Mouse (Mus musculus) intestine, postnatal 0 days (tissue): Measurements from ENCODE around the gene Ern1. TPM values are rescaled to one million over a fixed set of nuclear protein-coding genes. Genes with fewer than 3 reads are reported as not detected.
"Not testable (repeated sequence)": the region's sequence is repeated elsewhere in the genome, so short reads cannot be mapped to it uniquely, and the experiment has no call there.

ENCODE experiments used
- ATAC-seq: fragments of 200-750 bp; cut with Nextera tagmentation; 2 replicates; pipeline ENCODE4 v1.8.0; 2017; ENCODE audit warnings: mild to moderate bottlenecking, moderate TSS enrichment, moderate library complexity
- H3K27ac ChIP-seq: fragments of 300-500 bp; sonication (generic); 2 replicates; pipeline ENCODE4 v1.5.1; 2014; ENCODE audit warnings: mild to moderate bottlenecking, low read depth, low read length, moderate library complexity
- H3K27me3 ChIP-seq: fragments of 300-500 bp; sonication (generic); replicated peaks from 2 replicates; pipeline ENCODE4 v1.6.1; 2014; ENCODE audit warnings: low read length, mixed read lengths; ENCODE audit not compliant: control insufficient read depth, insufficient read depth
- H3K36me3 ChIP-seq: fragments of 300-500 bp; sonication (generic); 2 replicates; pipeline ENCODE4 v1.6.1; 2014; ENCODE audit warnings: mild to moderate bottlenecking, moderate library complexity; ENCODE audit not compliant: control insufficient read depth, insufficient read depth
- H3K4me1 ChIP-seq: fragments of 300-500 bp; sonication (generic); replicated peaks from 2 replicates; pipeline ENCODE4 v1.6.1; 2014; ENCODE audit warnings: antibody characterized with exemption, low read length, mixed read lengths; ENCODE audit not compliant: control insufficient read depth, insufficient read depth
- H3K4me2 ChIP-seq: fragments of 300-500 bp; sonication (generic); replicated peaks from 2 replicates; pipeline ENCODE4 v1.6.1; 2014; ENCODE audit warnings: low read depth, mild to moderate bottlenecking, moderate library complexity
- H3K4me3 ChIP-seq: fragments of 300-500 bp; sonication (generic); 2 replicates; pipeline ENCODE4 v1.5.1; 2014; ENCODE audit warnings: low read depth, low read length
- H3K9ac ChIP-seq: fragments of 300-500 bp; sonication (generic); 2 replicates; pipeline ENCODE4 v1.6.1; 2014; ENCODE audit warnings: mild to moderate bottlenecking, low read depth, low read length
- H3K9me3 ChIP-seq: fragments of 300-500 bp; sonication (generic); 2 replicates; pipeline ENCODE4 v1.6.1; 2016; ENCODE audit warnings: mixed run types; ENCODE audit not compliant: control insufficient read depth
- CTCF ChIP-seq: sonication (generic); IDR thresholded peaks from 2 replicates; pipeline ENCODE4 v1.5.1; 2016; ENCODE audit warnings: low read depth, mild to moderate bottlenecking, control low read depth, antibody characterized with exemption, moderate library complexity
- WGBS: fragments of 180-500 bp; shearing (Covaris S2); extraction: QIAGEN DNeasy Blood & Tissue Kit; methylation state at CpG from one replicate; pipeline ENCODE4 v1.1.7; 2014; 5-methylcytosine and 5-hydroxymethylcytosine counted together
- polyA plus RNA-seq: library from polyadenylated mRNA; unstranded; fragments of >200 nt; fragmentation: Nextera tagmentation; extraction: Ambion mirVana; gene quantifications from 2 replicates; pipeline ENCODE4 v1.2.1, GENCODE M21; 2015

Ern1 gene
- polyA plus RNA-seq, 1 experiment from 2014 or later: 1.6 TPM

GRCm38 (mm10) chr11:106461145-106461932, 26.3 kb downstream of the Ern1 start:
- ATAC-seq: no peak
- H3K27me3 ChIP-seq: no peaks in the 10 kb centered on the region
- no peaks in the 10 kb centered on the region for H3K9me3 ChIP-seq
- H3K4me3 ChIP-seq: no peak overlapping the region
- WGBS: 75% methylated on average over 5 of the region's 5 CpGs
- no peak overlapping the region for H3K9ac ChIP-seq
- no peak overlapping the region for H3K4me2 ChIP-seq
- no peaks in the 10 kb centered on the region for H3K4me1 ChIP-seq
- no peaks in the 10 kb centered on the region; the same call in 1 of the 2 replicates for H3K36me3 ChIP-seq
- no peak for TF ChIP-seq CTCF
- H3K27ac ChIP-seq: no peak overlapping the region

GRCm38 (mm10) chr11:106460671-106461070, 27.0 kb downstream of the Ern1 start:
- no peaks in the 10 kb centered on the region; the same call in 1 of the 2 replicates for H3K36me3 ChIP-seq
- no peaks in the 10 kb centered on the region for H3K4me1 ChIP-seq
- no peak overlapping the region for H3K9ac ChIP-seq
- ATAC-seq: no peak
- TF ChIP-seq CTCF: no peak
- 93% methylated on average over 1 of the region's 1 CpGs for WGBS
- no peak overlapping the region for H3K4me2 ChIP-seq
- H3K4me3 ChIP-seq: no peak overlapping the region
- no peaks in the 10 kb centered on the region for H3K27me3 ChIP-seq
- H3K9me3 ChIP-seq: no peaks in the 10 kb centered on the region
- no peak overlapping the region for H3K27ac ChIP-seq

GRCm38 (mm10) chr11:106458540-106458939, 29.1 kb downstream of the Ern1 start:
- Histone ChIP-seq H3K36me3 (no peaks in the 10 kb centered on the region; the same call in 1 of the 2 replicates), H3K9me3 (no peaks in the 10 kb centered on the region), H3K4me1 (no peaks in the 10 kb centered on the region), H3K27ac (no peak overlapping the region), H3K9ac (no peak overlapping the region), H3K27me3 (no peaks in the 10 kb centered on the region), H3K4me3 (no peak overlapping the region), H3K4me2 (no peak overlapping the region)
- 74% methylated on average over 4 of the region's 4 CpGs for WGBS
- TF ChIP-seq CTCF: no peak
- ATAC-seq: no peak

GRCm38 (mm10) chr11:106443646-106444045, 44.0 kb downstream of the Ern1 start:
- H3K27ac ChIP-seq: no peak overlapping the region
- H3K36me3 ChIP-seq: no peaks in the 10 kb centered on the region
- WGBS: 33% methylated on average over 3 of the region's 3 CpGs
- H3K4me3 ChIP-seq: no peak overlapping the region
- no peak overlapping the region for H3K4me2 ChIP-seq
- no peaks in the 10 kb centered on the region for H3K4me1 ChIP-seq
- no peak overlapping the region for H3K9ac ChIP-seq
- ATAC-seq: no peak
- H3K9me3 ChIP-seq: no peaks in the 10 kb centered on the region
- no peaks in the 10 kb centered on the region for H3K27me3 ChIP-seq
- no peak for TF ChIP-seq CTCF

GRCm38 (mm10) chr11:106442564-106442963, 45.1 kb downstream of the Ern1 start:
- H3K4me3 ChIP-seq, H3K27me3 ChIP-seq, H3K27ac ChIP-seq, H3K9me3 ChIP-seq, H3K36me3 ChIP-seq, H3K4me2 ChIP-seq, H3K9ac ChIP-seq, H3K4me1 ChIP-seq, ATAC-seq: not testable (repeated sequence)
- WGBS: 97% methylated on average over 2 of the region's 2 CpGs

GRCm38 (mm10) chr11:106440318-106440717, 47.3 kb downstream of the Ern1 start:
- Histone ChIP-seq H3K9me3 (no peaks in the 10 kb centered on the region), H3K4me2 (no peak overlapping the region), H3K27me3 (no peaks in the 10 kb centered on the region), H3K36me3 (no peaks in the 10 kb centered on the region), H3K4me3 (no peak overlapping the region), H3K4me1 (no peaks in the 10 kb centered on the region), H3K27ac (no peak overlapping the region), H3K9ac (no peak overlapping the region)
- 97% methylated on average over 2 of the region's 2 CpGs for WGBS
- no peak for ATAC-seq
- TF ChIP-seq CTCF: no peak
